ENCODE assay signal across 28 mouse cellular contexts in genomic region chr14:76957136-76957535, GRCm38 (mm10).
A peak's percentile ranks its signal among the peaks of the same experiment; 100 is the strongest.
DNase-seq lines count a peak whose midpoint lies in the region; ATAC-seq lines count a peak whose summit lies in the region.
"Had no signal": no experiment of that assay in that cellular context is flagged by ENCODE, and none has a peak within 500 bp of the region (broad histone marks: within the 10 kb centered on the region; RNA-seq: fewer than 3 reads in every experiment).

No protein-coding gene starts in this region.

- no peaks in the 10 kb centered on the region for H3K9me3 ChIP-seq in midbrain, embryonic 10.5 days (replicated peaks)
- H3K9me3 ChIP-seq in midbrain, embryonic 14.5 days (ENCODE audit: control insufficient read depth, low read length), result no peaks in the 10 kb centered on the region
- no peaks in the 10 kb centered on the region for H3K9me3 ChIP-seq in embryonic facial prominence, embryonic 10.5 days
- H3K9me3 ChIP-seq: embryonic facial prominence, embryonic 12.5 days; embryonic facial prominence, embryonic 15.5 days; hindbrain, embryonic 15.5 days had no signal

- H3K4me3 ChIP-seq in midbrain, embryonic 10.5 days, result no peak overlapping the region
- no peak overlapping the region for H3K4me3 ChIP-seq in midbrain, embryonic 14.5 days (replicated peaks; ENCODE audit: low read depth, low read length)
- no peak overlapping the region for H3K4me3 ChIP-seq in embryonic facial prominence, embryonic 10.5 days
- H3K4me3 ChIP-seq: embryonic facial prominence, embryonic 12.5 days; embryonic facial prominence, embryonic 15.5 days; heart, adult 2 months; hindbrain, embryonic 15.5 days had no signal

- no peaks in the 10 kb centered on the region for H3K27me3 ChIP-seq in midbrain, embryonic 10.5 days (ENCODE audit: low read depth, poor library complexity, severe bottlenecking)
- no peaks in the 10 kb centered on the region for H3K27me3 ChIP-seq in midbrain, embryonic 14.5 days (ENCODE audit: control insufficient read depth, insufficient read depth, low read length)
- H3K27me3 ChIP-seq in embryonic facial prominence, embryonic 10.5 days (replicated peaks; ENCODE audit: low read depth, poor library complexity, severe bottlenecking), result no peaks in the 10 kb centered on the region
- H3K27me3 ChIP-seq: embryonic facial prominence, embryonic 12.5 days; embryonic facial prominence, embryonic 15.5 days; hindbrain, embryonic 15.5 days; Patski had no signal

- WGBS in midbrain, embryonic 10.5 days, result 34% methylated on average over 2 of the region's 2 CpGs
- WGBS in midbrain, embryonic 14.5 days, result 33% methylated on average over 2 of the region's 2 CpGs
- WGBS in embryonic facial prominence, embryonic 10.5 days, result 34% methylated on average over 2 of the region's 2 CpGs

- H3K36me3 ChIP-seq in midbrain, embryonic 10.5 days, result no peaks in the 10 kb centered on the region
- no peaks in the 10 kb centered on the region for H3K36me3 ChIP-seq in midbrain, embryonic 14.5 days (ENCODE audit: control insufficient read depth, insufficient read depth, low read length)
- no peaks in the 10 kb centered on the region for H3K36me3 ChIP-seq in embryonic facial prominence, embryonic 10.5 days (replicated peaks)
- H3K36me3 ChIP-seq: embryonic facial prominence, embryonic 12.5 days; embryonic facial prominence, embryonic 15.5 days; G1E; hindbrain, embryonic 15.5 days had no signal

- H3K4me1 ChIP-seq in midbrain, embryonic 10.5 days, result peaks cover 11% of the 10 kb centered on the region; the same call in 1 of the 2 replicates
- no peaks in the 10 kb centered on the region for H3K4me1 ChIP-seq in midbrain, embryonic 14.5 days (ENCODE audit: control insufficient read depth, insufficient read depth, low read length)
- peaks cover 4% of the 10 kb centered on the region for H3K4me1 ChIP-seq in embryonic facial prominence, embryonic 10.5 days
- H3K4me1 ChIP-seq: hindbrain, embryonic 15.5 days had no signal

- H3K27ac ChIP-seq in midbrain, embryonic 10.5 days (replicated peaks), result no peak overlapping the region
- H3K27ac ChIP-seq in midbrain, embryonic 14.5 days (replicated peaks; ENCODE audit: low read depth, low read length), result no peak overlapping the region
- H3K27ac ChIP-seq in embryonic facial prominence, embryonic 10.5 days (replicated peaks), result no peak overlapping the region
- H3K27ac ChIP-seq: embryonic facial prominence, embryonic 12.5 days; embryonic facial prominence, embryonic 15.5 days; heart, adult 2 months; hindbrain, embryonic 15.5 days had no signal

- no peak overlapping the region for H3K4me2 ChIP-seq in midbrain, embryonic 14.5 days (ENCODE audit: low read length)
- H3K4me2 ChIP-seq: embryonic facial prominence, embryonic 12.5 days; embryonic facial prominence, embryonic 15.5 days; heart, embryonic 11.5 days; hindbrain, embryonic 15.5 days had no signal

- ATAC-seq in midbrain, embryonic 14.5 days (ENCODE audit: low FRiP score, low TSS enrichment), result no peak
- ATAC-seq: forebrain, embryonic 14.5 days; forebrain, postnatal 0 days; inflammation-experienced regulatory T-cells, adult 6 months; intestine, embryonic 16.5 days; Patski had no signal

- DNase-seq in embryo, embryonic 10 days (ENCODE audit: low spot score), result peak; percentile 53
- no peak for DNase-seq in embryo, embryonic 11 days
- DNase-seq in midbrain, embryonic 10.5 days (ENCODE audit: low spot score), result peak; percentile 31
- DNase-seq in midbrain, embryonic 14.5 days, result no peak
- DNase-seq in embryonic facial prominence, embryonic 10.5 days (ENCODE audit: low spot score), result peak; percentile 26
- DNase-seq in yolk sac, embryonic 10.5 days (ENCODE audit: low spot score), result peak; percentile 47
- DNase-seq in gastrocnemius, postnatal 4 days (ENCODE audit: low spot score in 2 of 2), result no peak
- no peak for DNase-seq in cerebellum, postnatal 14 days
- DNase-seq: adrenal gland, postnatal 10 days; adrenal gland, postnatal 36 days; B cell, adult 2 months; cerebellum, adult 2 months; cerebellum, adult 9-11 months; cerebellum, postnatal 36 days; forebrain, postnatal 0 days; gastrocnemius, postnatal 25 days; heart, adult 2 months; kidney, adult 18-20 months; kidney, adult 9 months had no signal

- no peak overlapping the region for H3K9ac ChIP-seq in midbrain, embryonic 14.5 days (replicated peaks; ENCODE audit: low read length)
- H3K9ac ChIP-seq: embryonic facial prominence, embryonic 12.5 days; embryonic facial prominence, embryonic 15.5 days; forebrain, postnatal 0 days; hindbrain, embryonic 15.5 days had no signal

Comparison
In these comparisons a context has a peak if more than half of its experiments do, and no peak if none do; other contexts are left out.
1. DNase-seq: peak in embryo, embryonic 10 days (single experiment), midbrain, embryonic 10.5 days (single experiment), embryonic facial prominence, embryonic 10.5 days (single experiment) and yolk sac, embryonic 10.5 days (single experiment); none in embryo, embryonic 11 days (single experiment), midbrain, embryonic 14.5 days (single experiment), gastrocnemius, postnatal 4 days (0 of 2) and cerebellum, postnatal 14 days (0 of 2).